Mouse (Mus musculus): ENCODE measurements at regions not wholly inside any gene's neighbourhood (a gene's known extent, or its start where the extent isn't known, plus 50 kb on each side); places are given as distances from the start of the nearest gene placed in this dataset.

DNA sequence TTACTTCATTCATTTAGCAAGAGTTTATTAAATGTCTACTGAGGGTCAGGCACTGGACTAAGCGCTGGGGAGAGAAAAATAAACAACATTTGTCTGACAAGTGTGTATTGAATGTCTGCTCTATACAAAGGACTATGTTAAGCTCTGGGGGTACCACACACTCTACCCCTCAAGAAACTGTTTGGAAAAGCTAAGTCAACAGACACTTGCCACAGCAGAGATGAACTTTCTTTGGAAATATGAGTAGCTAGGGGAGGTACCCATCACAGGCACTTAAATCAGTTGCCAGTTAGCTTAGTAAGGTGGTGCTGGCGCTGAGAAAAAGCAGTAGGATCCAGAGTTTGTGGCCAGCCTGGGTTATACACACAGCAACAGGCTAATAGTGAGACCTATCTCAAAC, 86.7 kb upstream of the Jun start:
- no peaks in the 10 kb centered on the region for H3K36me3 ChIP-seq
- no peak overlapping the region for H3K9ac ChIP-seq
- no peaks in the 10 kb centered on the region for H3K27me3 ChIP-seq (replicated peaks)
- peaks cover 22% of the 10 kb centered on the region for H3K4me1 ChIP-seq
- no peak overlapping the region for H3K27ac ChIP-seq
- H3K4me3 ChIP-seq: no peak overlapping the region
- no peak for ATAC-seq (ENCODE audit: low FRiP score, low read depth)
- no peaks in the 10 kb centered on the region for H3K9me3 ChIP-seq
- H3K4me2 ChIP-seq (replicated peaks): no peak overlapping the region
- WGBS: 77% methylated on average over 2 of the region's 2 CpGs

GRCm38 (mm10) chr4:95141253-95141652, 89.2 kb upstream of the Jun start:
- Histone ChIP-seq H3K27me3 (replicated peaks) (no peaks in the 10 kb centered on the region), H3K27ac (no peak overlapping the region), H3K36me3 (no peaks in the 10 kb centered on the region), H3K4me1 (peaks cover 8% of the 10 kb centered on the region), H3K9ac (no peak overlapping the region), H3K9me3 (no peaks in the 10 kb centered on the region), H3K4me3 (no peak overlapping the region), H3K4me2 (replicated peaks) (no peak overlapping the region)
- no peak for ATAC-seq (ENCODE audit: low FRiP score, low read depth)
- 74% methylated on average over 2 of the region's 2 CpGs for WGBS

DNA sequence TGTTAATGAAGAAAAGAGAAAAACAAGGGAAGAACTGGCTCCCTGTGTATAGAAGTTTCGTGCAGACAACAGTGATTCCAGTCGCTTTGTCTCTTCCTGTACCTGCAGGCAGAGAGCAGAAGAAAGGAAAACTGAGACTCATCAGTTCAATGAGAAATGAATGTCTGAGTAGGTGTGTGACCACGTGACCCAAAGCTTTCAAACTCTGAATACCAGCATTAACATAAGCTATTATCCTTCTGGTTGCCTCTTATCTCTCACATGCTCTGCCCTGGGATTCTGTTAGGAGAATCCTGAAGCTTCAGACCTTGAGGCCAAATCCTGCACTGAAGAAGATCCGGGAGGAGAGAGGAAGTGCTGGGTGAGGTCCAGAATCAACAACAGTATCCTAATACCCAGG, 91.1 kb upstream of the Jun start:
- 83% methylated on average over 4 of the region's 4 CpGs for WGBS

GRCm38 (mm10) chr4:95143668-95144067, 91.6 kb upstream of the Jun start:
- H3K4me2 ChIP-seq (replicated peaks): no peak overlapping the region

More for the DNA sequence above, 91.1 kb upstream of the Jun start:
- no peak for ATAC-seq (ENCODE audit: low FRiP score, low read depth)
- H3K36me3 ChIP-seq: no peaks in the 10 kb centered on the region
- H3K4me3 ChIP-seq: no peak overlapping the region
- no peak overlapping the region for H3K27ac ChIP-seq
- no peak overlapping the region for H3K9ac ChIP-seq
- H3K27me3 ChIP-seq (replicated peaks): no peaks in the 10 kb centered on the region
- H3K9me3 ChIP-seq: no peaks in the 10 kb centered on the region
- H3K4me1 ChIP-seq: no peaks in the 10 kb centered on the region
- H3K4me2 ChIP-seq (replicated peaks): no peak overlapping the region

GRCm38 (mm10) chr4:95144440-95144839, 92.4 kb upstream of the Jun start:
- Histone ChIP-seq H3K27ac (no peak overlapping the region), H3K27me3 (replicated peaks) (no peaks in the 10 kb centered on the region), H3K36me3 (no peaks in the 10 kb centered on the region), H3K9me3 (no peaks in the 10 kb centered on the region), H3K4me2 (replicated peaks) (no peak overlapping the region), H3K4me3 (no peak overlapping the region), H3K4me1 (no peaks in the 10 kb centered on the region), H3K9ac (no peak overlapping the region)
- ATAC-seq (ENCODE audit: low FRiP score, low read depth): no peak

More at GRCm38 (mm10) chr4:95143668-95144067, 91.6 kb upstream of the Jun start:
- ATAC-seq (ENCODE audit: low FRiP score, low read depth): no peak
- H3K9me3 ChIP-seq: no peaks in the 10 kb centered on the region
- no peaks in the 10 kb centered on the region for H3K4me1 ChIP-seq
- H3K36me3 ChIP-seq: no peaks in the 10 kb centered on the region
- no peaks in the 10 kb centered on the region for H3K27me3 ChIP-seq (replicated peaks)
- 83% methylated on average over 5 of the region's 5 CpGs for WGBS
- H3K9ac ChIP-seq: no peak overlapping the region
- no peak overlapping the region for H3K4me3 ChIP-seq
- no peak overlapping the region for H3K27ac ChIP-seq

DNA sequence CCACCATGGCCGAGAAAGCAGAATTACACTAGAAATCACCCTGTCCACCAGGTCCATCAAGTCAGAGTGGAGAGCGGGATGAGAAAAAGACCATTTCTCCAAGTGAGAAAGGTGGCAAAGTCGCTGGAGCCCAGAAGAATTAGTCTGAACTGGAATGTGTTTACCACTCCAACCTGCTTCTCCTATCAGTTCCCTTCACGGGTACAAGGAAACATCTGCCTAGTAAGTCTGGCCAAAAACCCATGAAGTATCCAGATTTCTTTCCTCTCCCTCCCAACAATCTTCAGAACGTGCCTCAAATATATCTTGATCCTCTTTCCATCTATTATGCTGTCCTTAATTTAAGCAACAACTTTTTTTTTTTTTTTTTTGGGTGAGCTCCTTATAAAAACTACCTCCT, 94.2 kb upstream of the Jun start:
- Histone ChIP-seq H3K9ac (no peak overlapping the region), H3K36me3 (no peaks in the 10 kb centered on the region), H3K4me1 (no peaks in the 10 kb centered on the region), H3K4me2 (replicated peaks) (no peak overlapping the region), H3K4me3 (no peak overlapping the region), H3K9me3 (no peaks in the 10 kb centered on the region), H3K27ac (no peak overlapping the region), H3K27me3 (replicated peaks) (no peaks in the 10 kb centered on the region)
- ATAC-seq (ENCODE audit: low FRiP score, low read depth): no peak
- 90% methylated on average over 5 of the region's 5 CpGs for WGBS

GRCm38 (mm10) chr4:95148665-95149064, 96.6 kb upstream of the Jun start:
- WGBS: 71% methylated on average over 1 of the region's 1 CpGs
- Histone ChIP-seq H3K9me3 (no peaks in the 10 kb centered on the region), H3K36me3 (no peaks in the 10 kb centered on the region), H3K27me3 (replicated peaks) (no peaks in the 10 kb centered on the region), H3K4me3 (no peak overlapping the region), H3K4me1 (peaks cover 3% of the 10 kb centered on the region; the same call in 1 of the 2 replicates), H3K9ac (no peak overlapping the region), H3K4me2 (replicated peaks) (no peak overlapping the region), H3K27ac (no peak overlapping the region)
- no peak for ATAC-seq (ENCODE audit: low FRiP score, low read depth)

DNA sequence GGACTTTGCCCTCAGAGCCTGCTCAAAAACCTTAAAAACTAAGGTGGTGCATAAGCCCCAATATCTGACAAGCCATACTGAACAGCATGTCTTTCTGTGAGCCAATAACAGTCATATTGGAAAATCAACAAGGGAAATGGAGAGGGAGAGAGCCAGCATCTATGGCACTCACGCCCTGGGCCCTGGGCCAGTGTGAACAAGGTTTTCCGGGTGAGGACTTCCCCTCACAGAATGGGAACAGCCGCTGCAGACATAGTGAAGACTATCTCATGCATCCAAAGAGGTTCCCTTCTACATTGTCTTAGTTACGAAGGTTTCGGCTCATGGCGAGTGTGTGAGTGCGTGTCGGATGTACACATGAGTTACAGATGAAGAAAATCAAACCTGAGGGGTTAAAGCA, 99.7 kb upstream of the Jun start:
- no peaks in the 10 kb centered on the region for H3K9me3 ChIP-seq
- H3K4me2 ChIP-seq (replicated peaks): no peak overlapping the region
- 94% methylated on average over 8 of the region's 8 CpGs for WGBS
- no peak overlapping the region for H3K27ac ChIP-seq
- H3K9ac ChIP-seq: no peak overlapping the region
- ATAC-seq (ENCODE audit: low FRiP score, low read depth): no peak
- no peak overlapping the region for H3K4me3 ChIP-seq
- H3K36me3 ChIP-seq: no peaks in the 10 kb centered on the region
- H3K4me1 ChIP-seq: peaks cover 9% of the 10 kb centered on the region
- H3K27me3 ChIP-seq (replicated peaks): no peaks in the 10 kb centered on the region

- no peak for ATAC-seq (ENCODE audit: low FRiP score, low read depth)
Measured at GRCm38 (mm10) chr4:95152431-95153115, 100.6 kb upstream of the Jun start.

GRCm38 (mm10) chr4:95153737-95154287, 101.8 kb upstream of the Jun start:
- no peak overlapping the region for H3K27ac ChIP-seq
- no peak overlapping the region for H3K9ac ChIP-seq
- H3K4me1 ChIP-seq: peaks cover 9% of the 10 kb centered on the region
- no peaks in the 10 kb centered on the region for H3K27me3 ChIP-seq (replicated peaks)
- H3K4me2 ChIP-seq (replicated peaks): no peak overlapping the region
- WGBS: 29% methylated on average over 6 of the region's 6 CpGs
- H3K36me3 ChIP-seq: no peaks in the 10 kb centered on the region
- peak; percentile 56; the same call in 1 of the 2 replicates for ATAC-seq (ENCODE audit: low FRiP score, low read depth)
- no peak overlapping the region for H3K4me3 ChIP-seq
- H3K9me3 ChIP-seq: no peaks in the 10 kb centered on the region

More at GRCm38 (mm10) chr4:95152431-95153115, 100.6 kb upstream of the Jun start:
- Histone ChIP-seq H3K27me3 (replicated peaks) (no peaks in the 10 kb centered on the region), H3K4me2 (replicated peaks) (no peak overlapping the region), H3K9ac (no peak overlapping the region), H3K4me3 (no peak overlapping the region), H3K27ac (no peak overlapping the region), H3K4me1 (peaks cover 9% of the 10 kb centered on the region), H3K9me3 (no peaks in the 10 kb centered on the region), H3K36me3 (no peaks in the 10 kb centered on the region)
- WGBS: 88% methylated on average over 4 of the region's 4 CpGs

- no peaks in the 10 kb centered on the region for H3K27me3 ChIP-seq (replicated peaks)
- H3K27ac ChIP-seq: no peak overlapping the region
- peaks cover 9% of the 10 kb centered on the region for H3K4me1 ChIP-seq
- no peaks in the 10 kb centered on the region for H3K36me3 ChIP-seq
- H3K4me2 ChIP-seq (replicated peaks): no peak overlapping the region
- H3K9ac ChIP-seq: no peak overlapping the region
- 54% methylated on average over 14 of the region's 14 CpGs for WGBS
- no peaks in the 10 kb centered on the region for H3K9me3 ChIP-seq
- no peak for ATAC-seq (ENCODE audit: low FRiP score, low read depth)
- no peak overlapping the region for H3K4me3 ChIP-seq
Measured at GRCm38 (mm10) chr4:95154377-95154776, 102.4 kb upstream of the Jun start.

DNA sequence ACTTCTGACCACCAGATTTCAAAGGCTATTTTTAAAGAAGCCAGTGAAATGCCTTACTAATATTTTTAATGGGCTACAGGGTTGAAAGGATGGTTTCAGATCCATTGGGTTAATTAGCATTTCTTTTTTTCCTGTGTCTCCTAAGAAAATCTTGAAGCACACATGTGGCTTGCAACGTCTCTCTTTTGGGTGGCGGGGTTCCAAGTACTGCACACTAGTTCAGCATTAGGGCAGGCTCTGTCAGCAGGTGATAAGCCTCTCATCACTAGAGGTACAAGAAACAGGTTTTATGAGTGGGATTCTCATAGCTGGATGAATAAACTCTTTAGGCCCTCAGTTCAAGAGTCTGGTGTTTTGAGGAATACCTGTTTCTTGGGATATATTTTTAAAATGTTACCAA, 103.2 kb upstream of the Jun start:
- ATAC-seq (ENCODE audit: low FRiP score, low read depth): no peak
- H3K36me3 ChIP-seq: no peaks in the 10 kb centered on the region
- H3K4me3 ChIP-seq: no peak overlapping the region
- WGBS: 96% methylated on average over 2 of the region's 2 CpGs
- H3K9ac ChIP-seq: no peak overlapping the region
- H3K27me3 ChIP-seq (replicated peaks): no peaks in the 10 kb centered on the region
- no peak overlapping the region for H3K4me2 ChIP-seq (replicated peaks)
- peaks cover 9% of the 10 kb centered on the region for H3K4me1 ChIP-seq
- no peak overlapping the region for H3K27ac ChIP-seq
- H3K9me3 ChIP-seq: no peaks in the 10 kb centered on the region

DNA sequence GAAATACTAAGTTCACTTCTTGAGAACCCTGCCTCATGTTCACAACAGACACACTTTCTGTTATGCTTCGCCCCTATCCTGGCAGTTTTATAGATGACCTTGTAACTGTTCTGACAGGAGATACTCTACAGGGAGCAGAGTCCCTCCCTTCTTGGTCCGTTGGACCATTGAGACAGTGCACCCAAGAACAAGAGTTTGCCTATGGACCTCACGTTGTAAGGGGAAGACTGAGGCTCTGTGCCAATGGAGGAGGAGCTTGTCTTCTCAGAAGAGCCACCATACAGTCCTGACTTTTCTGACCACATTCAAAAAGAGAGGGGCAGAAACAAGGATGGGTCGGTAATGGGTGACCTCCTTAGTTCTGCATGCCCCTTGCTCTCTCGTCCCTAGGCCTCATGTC, 103.8 kb upstream of the Jun start:
- no peak overlapping the region for H3K27ac ChIP-seq
- no peaks in the 10 kb centered on the region for H3K27me3 ChIP-seq (replicated peaks)
- no peak for ATAC-seq (ENCODE audit: low FRiP score, low read depth)
- no peaks in the 10 kb centered on the region for H3K9me3 ChIP-seq
- WGBS: 95% methylated on average over 5 of the region's 5 CpGs
- H3K4me1 ChIP-seq: peaks cover 9% of the 10 kb centered on the region
- H3K4me2 ChIP-seq (replicated peaks): no peak overlapping the region
- no peak overlapping the region for H3K9ac ChIP-seq
- H3K4me3 ChIP-seq: no peak overlapping the region
- no peaks in the 10 kb centered on the region for H3K36me3 ChIP-seq
